Comparison of ENCODE assay signal across 7 mouse cellular contexts in the genomic region with DNA sequence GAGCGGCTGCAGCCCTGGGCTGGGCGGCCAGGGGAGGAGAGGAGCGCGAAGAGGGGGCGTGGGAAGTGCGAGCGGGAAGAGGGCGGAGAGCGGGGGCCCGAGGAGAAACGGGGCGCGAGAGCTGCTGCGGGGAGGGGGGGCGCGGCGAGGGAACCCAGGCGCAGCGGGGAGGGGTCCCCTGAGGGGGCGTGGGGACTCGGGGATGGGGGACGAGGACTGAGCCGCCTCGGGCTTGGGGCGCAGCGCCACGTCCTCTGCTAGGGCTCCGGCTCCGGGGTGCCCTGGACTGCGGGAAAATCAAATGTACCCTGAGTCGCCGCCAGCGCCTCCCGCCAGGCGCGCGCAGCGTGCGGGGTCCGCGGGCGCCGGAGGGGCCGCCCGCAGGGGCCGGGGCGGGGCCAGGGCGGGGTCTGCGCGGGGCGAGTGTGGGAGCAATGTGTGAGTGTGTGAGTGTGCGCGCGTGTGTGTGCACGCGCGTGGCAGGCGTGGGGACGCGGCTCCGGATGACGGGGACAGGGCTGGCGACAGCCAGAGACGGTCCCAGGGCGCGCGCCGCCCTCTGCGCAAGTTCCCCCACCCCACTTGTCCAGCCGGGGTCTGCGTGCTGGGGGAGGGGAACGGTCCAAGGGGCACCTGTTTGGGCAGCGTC. TPM values are rescaled to one million over a fixed set of nuclear protein-coding genes. Genes with fewer than 3 reads are reported as not detected.
DNase-seq lines count a peak whose midpoint lies in the region; ATAC-seq and TF ChIP-seq lines count a peak whose summit lies in the region.

A gene (minus strand): TSS at position 396 of the 649 bp plus-strand sequence.

- peaks cover 38% of the 10 kb centered on the region for H3K27me3 ChIP-seq in embryonic facial prominence, embryonic 12.5 days
- H3K27me3 ChIP-seq in hindbrain, embryonic 10.5 days (ENCODE audit: insufficient read depth, poor library complexity, severe bottlenecking), result peaks cover 72% of the 10 kb centered on the region
- H3K27me3 ChIP-seq in limb, embryonic 14.5 days (ENCODE audit: control insufficient read depth, insufficient read depth, low read length), result no peaks in the 10 kb centered on the region; the same call in 1 of the 2 replicates

- no peak for TF ChIP-seq POLR2A in limb, embryonic 14.5 days (IDR thresholded peaks at IDR 0.05; ENCODE audit: borderline replicate concordance, extremely low read depth, insufficient read depth, insufficient read length)

- ATAC-seq in embryonic facial prominence, embryonic 12.5 days (ENCODE audit: insufficient number of reproducible peaks, insufficient read depth, low FRiP score, low TSS enrichment), result no peak
- ATAC-seq in limb, embryonic 14.5 days (ENCODE audit: low FRiP score, low read depth), result peak; percentile 58

- H3K4me1 ChIP-seq in embryonic facial prominence, embryonic 12.5 days, result peaks cover 19% of the 10 kb centered on the region
- H3K4me1 ChIP-seq in hindbrain, embryonic 10.5 days (replicated peaks), result peaks cover 45% of the 10 kb centered on the region
- H3K4me1 ChIP-seq in limb, embryonic 14.5 days (ENCODE audit: control insufficient read depth, insufficient read depth, low read length), result peaks cover 8% of the 10 kb centered on the region; the same call in 1 of the 2 replicates

- peak within 1 kb of the TSS; percentile 100 for H3K4me2 ChIP-seq in embryonic facial prominence, embryonic 12.5 days (replicated peaks)
- H3K4me2 ChIP-seq in limb, embryonic 14.5 days (replicated peaks; ENCODE audit: low read depth, low read length, severe bottlenecking), result peak within 1 kb of the TSS; percentile 99

- H3K4me3 ChIP-seq in embryonic facial prominence, embryonic 12.5 days, result peak within 1 kb of the TSS; percentile 65
- H3K4me3 ChIP-seq in hindbrain, embryonic 10.5 days, result peak within 1 kb of the TSS; percentile 70
- peak within 1 kb of the TSS; percentile 62 for H3K4me3 ChIP-seq in limb, embryonic 14.5 days (replicated peaks; ENCODE audit: low read length)

- H3K36me3 ChIP-seq in embryonic facial prominence, embryonic 12.5 days, result no peaks in the 10 kb centered on the region
- H3K36me3 ChIP-seq in hindbrain, embryonic 10.5 days, result no peaks in the 10 kb centered on the region
- H3K36me3 ChIP-seq in limb, embryonic 14.5 days (ENCODE audit: control insufficient read depth, insufficient read depth, low read length), result no peaks in the 10 kb centered on the region

- DNase-seq in kidney, postnatal 4 days, result peak; percentile 50 to 60
- DNase-seq in kidney, postnatal 36 days, result no peak
- peak; percentile 36 for DNase-seq in hindbrain, embryonic 10.5 days (ENCODE audit: low spot score)
- DNase-seq in limb, embryonic 14.5 days (ENCODE audit: low spot score), result no peak
- DNase-seq in retina, embryonic 14.5 days (ENCODE audit: low spot score), result peak; percentile 60
- no peak for DNase-seq in spleen, adult 18-20 months

- WGBS in embryonic facial prominence, embryonic 12.5 days, result under 1% methylated on average over 57 of the region's 73 CpGs
- under 1% methylated on average over 72 of the region's 73 CpGs for WGBS in hindbrain, embryonic 10.5 days
- WGBS in limb, embryonic 14.5 days, result 0% methylated on average over 22 of the region's 73 CpGs

- H3K9ac ChIP-seq in embryonic facial prominence, embryonic 12.5 days, result peak within 1 kb of the TSS; percentile 52
- H3K9ac ChIP-seq in limb, embryonic 14.5 days (ENCODE audit: low read depth, low read length, severe bottlenecking), result peak within 1 kb of the TSS; percentile 66

- no peaks in the 10 kb centered on the region for H3K9me3 ChIP-seq in embryonic facial prominence, embryonic 12.5 days
- no peaks in the 10 kb centered on the region for H3K9me3 ChIP-seq in hindbrain, embryonic 10.5 days
- no peaks in the 10 kb centered on the region for H3K9me3 ChIP-seq in limb, embryonic 14.5 days (ENCODE audit: control insufficient read depth, low read length)

- H3K27ac ChIP-seq in embryonic facial prominence, embryonic 12.5 days, result no peak within 1 kb of the TSS
- peak within 1 kb of the TSS; percentile 82 for H3K27ac ChIP-seq in hindbrain, embryonic 10.5 days
- no peak within 1 kb of the TSS for H3K27ac ChIP-seq in limb, embryonic 14.5 days (replicated peaks; ENCODE audit: low read depth, low read length)

RNA-seq across cellular contexts. Expression of the gene that starts here (rescaled TPM):
- 11.9 and 13.5 TPM in 2 replicates for polyA plus RNA-seq in embryonic facial prominence, embryonic 12.5 days (2016; fragmentation: Nextera tagmentation; extraction: Ambion mirVana)
- 3.0 and 5.6 TPM in 2 replicates for polyA plus RNA-seq in hindbrain, embryonic 10.5 days (2016; fragmentation: Nextera tagmentation; extraction: Ambion mirVana)
- polyA plus RNA-seq in limb, embryonic 14.5 days (2012; rRNA removed), result 14.7 and 17.9 TPM in 2 replicates
- 13.3 and 14.7 TPM in 2 replicates for polyA plus RNA-seq in limb, embryonic 14.5 days (2014; fragmentation: Nextera tagmentation; extraction: Ambion mirVana)

Comparison
In these comparisons a context has a peak if more than half of its experiments do, and no peak if none do; other contexts are left out.
1. DNase-seq: peak in kidney, postnatal 4 days (2 of 2), hindbrain, embryonic 10.5 days (single experiment) and retina, embryonic 14.5 days (single experiment); none in kidney, postnatal 36 days (0 of 2), limb, embryonic 14.5 days (single experiment) and spleen, adult 18-20 months (0 of 2).
2. Peak in every context shown above with its lines, with median percentiles within 50 percentile points of each other: H3K4me3 ChIP-seq.